Mouse (Mus musculus): ENCODE results near the gene Micall1.

- no peak for TF ChIP-seq CTCF (IDR thresholded peaks at IDR 0.05; ENCODE audit: extremely low read depth, insufficient read depth, low read length)
- TF ChIP-seq POLR2A (IDR thresholded peaks at IDR 0.05; ENCODE audit: extremely low read depth, insufficient read depth, low read length): no peak
Measured at GRCm38 (mm10) chr15:79185213-79185612, 76.5 kb downstream of the Micall1 start.
